Mouse (Mus musculus) mouse trophoblast stem cell (cell line): ENCODE measurements around the gene Msx3.

ENCODE experiments used
- in situ Hi-C, 2 experiments: fragments of 300-500 bp; cut with MseI, MboI; formaldehyde crosslinking; loops; 2 replicates in 1 of 2; 3 replicates in 1 of 2; pipeline ENCODE4 v1.15.1; 2025

Msx3 gene

DNA sequence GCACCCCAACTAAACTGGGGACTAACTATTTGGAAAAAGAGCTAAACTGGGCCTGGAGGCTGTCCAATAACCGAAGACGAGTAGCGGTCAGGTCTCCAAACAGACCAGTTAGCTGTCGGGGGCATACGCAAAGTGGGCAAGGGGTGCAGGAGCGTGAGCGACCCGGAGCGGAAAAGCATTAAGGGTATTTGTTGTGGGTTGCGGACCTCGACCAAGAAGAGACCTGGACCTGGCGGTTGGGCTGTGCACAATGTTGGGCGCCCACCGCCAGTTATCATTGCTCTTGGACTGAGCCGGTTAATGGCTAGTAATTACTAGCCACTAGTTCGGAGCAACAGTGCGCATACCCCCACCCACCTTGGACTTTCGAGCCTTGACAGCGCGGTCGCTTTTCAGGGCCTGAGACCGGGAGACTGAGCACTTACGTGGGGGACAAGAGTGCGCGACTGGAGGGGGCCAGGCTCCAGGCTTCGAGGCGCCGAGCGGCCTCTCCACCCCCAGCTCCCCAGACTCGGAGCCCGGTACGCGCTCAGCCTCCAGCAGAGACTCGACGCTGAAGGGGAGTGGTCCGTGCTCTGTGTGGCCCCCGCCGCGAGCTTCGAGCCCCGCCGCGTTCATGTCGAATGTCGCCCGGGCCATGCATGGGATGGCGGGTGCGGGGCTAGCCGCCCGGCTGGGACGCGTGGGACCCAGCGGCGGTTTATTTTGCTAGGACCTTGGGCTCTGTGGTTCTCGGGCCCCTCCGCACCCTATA is at the start of gene Msx3:
Msx3 (minus strand) TSS at position 729 of the 754 bp plus-strand sequence.
- in situ Hi-C loops = no loop called here

DNA sequence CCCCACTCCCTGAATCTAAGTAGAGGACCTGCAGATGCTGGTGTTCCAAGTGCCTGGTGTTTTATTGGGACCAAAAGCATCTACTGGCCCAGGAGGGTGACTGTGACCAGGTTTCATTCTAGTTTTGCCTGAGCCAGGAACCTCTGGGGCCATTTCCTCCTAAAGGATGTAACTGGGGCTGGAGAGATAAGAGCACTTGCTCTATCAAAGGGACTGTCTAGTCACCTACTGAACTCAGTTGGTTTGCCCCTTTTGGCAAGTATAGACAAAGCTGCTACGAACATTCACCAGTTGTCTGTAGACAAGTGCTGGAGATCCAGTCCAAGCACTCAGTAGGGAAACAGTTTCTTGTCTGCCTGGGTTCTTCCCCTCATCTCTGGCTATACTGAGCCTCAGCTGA is 49.6 kb upstream of the Msx3 start:
- in situ Hi-C loops = loop anchor here in 1 of 2 experiments (25.0 kb wide), 1 partner anchor 714 kb away; the partner anchor contains the start of gene Zfp941

DNA sequence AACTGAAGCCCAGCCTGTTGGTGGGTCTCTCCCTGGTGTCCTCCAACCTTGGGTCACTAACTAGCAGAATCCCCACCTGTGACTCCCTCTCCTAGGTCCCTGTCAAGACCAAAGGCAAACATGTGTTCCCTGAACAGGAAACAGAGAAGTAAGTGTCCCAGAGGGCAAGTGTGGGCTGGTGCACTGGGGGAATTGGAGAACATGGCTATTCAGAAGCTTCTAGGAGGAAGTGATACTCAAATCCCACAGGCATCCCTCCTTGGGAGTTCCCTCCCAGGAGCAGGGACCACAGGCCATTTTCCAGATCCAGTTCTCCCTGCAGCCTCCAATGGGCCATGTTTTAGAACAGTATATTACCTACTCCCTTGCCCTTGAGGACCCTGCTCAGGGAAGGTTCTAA is 47.2 kb upstream of the Msx3 start:
- in situ Hi-C loops = loop anchor here in 1 of 2 experiments (25.0 kb wide), 1 partner anchor 716 kb away; the partner anchor contains the start of gene Zfp941

DNA sequence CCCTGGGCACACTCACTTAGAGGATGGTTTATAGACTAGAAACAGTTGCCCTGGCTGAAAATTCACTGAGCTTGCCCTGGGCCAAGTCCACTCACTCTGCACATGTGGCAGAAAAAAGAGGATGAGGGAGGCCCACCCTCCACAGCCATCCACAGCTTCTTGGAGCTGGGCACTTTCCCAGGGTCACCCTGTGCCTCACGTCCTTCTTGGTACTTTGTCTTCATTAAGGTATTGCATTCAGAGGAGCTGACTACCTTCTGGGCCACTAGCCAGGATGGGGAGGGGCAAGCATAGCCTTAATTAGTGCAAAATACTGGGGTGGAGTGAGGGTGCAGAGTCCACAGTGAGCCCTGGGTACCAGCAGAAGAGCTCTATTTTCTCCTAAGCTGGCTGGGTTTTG is 46.7 kb upstream of the Msx3 start:
- in situ Hi-C loops = loop anchor here in 1 of 2 experiments (25.0 kb wide), 1 partner anchor 717 kb away; the partner anchor contains the start of gene Zfp941

DNA sequence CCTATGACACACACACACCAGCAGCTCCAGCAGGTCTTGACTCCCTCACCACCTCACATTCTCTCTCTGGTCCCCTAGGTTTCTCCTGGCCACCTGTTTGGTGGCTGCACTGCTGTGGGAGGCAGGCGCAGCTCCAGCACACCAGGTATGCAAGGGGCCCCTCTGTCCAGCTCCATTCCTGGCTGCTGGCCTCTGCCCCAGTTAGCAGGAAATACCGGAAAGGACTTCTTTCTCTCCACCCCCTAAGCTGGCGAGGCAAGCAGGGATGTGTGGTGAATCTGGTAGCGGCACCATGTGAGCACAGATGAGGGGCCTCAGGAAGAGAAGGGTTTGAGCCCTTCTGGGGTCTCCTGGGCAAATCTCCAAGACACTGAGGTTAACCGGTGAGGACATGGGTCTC is 46.1 kb upstream of the Msx3 start:
- in situ Hi-C loops = loop anchor here in 1 of 2 experiments (25.0 kb wide), 1 partner anchor 717 kb away; the partner anchor contains the start of gene Zfp941

DNA sequence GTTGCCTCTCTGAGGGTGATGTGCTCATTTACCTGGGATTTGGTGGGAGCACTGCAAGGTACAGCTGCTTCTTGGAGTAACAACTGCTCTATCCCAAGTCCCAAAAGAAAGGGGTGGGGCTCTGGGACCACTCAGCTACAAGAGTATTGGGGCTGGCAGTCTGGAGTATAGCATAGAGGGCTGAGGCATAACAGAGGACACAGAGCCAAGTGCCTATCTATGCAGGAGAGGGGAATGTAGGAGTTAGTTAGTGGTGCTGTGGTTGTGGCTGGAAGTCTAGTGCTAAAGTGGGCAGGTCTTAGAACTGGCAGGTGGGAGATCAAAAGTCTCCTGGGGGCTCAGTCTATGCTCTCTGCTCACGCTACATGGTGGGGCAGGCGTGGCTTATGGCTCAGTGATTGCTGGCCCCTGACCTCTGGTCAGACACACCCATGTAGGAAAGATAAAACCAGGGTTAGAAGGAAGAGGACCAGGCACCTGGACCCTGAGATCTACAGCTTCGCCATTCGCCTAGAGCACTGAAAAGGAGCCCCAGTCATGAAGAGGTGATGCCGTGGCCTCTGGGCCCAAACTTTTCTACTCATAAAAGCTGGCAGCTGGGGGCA is 44.1 kb upstream of the Msx3 start, which contains the start of gene Prap1:
Prap1 (plus strand) TSS at position 472 of the 605 bp plus-strand sequence.
- in situ Hi-C loops = loop anchor here in 1 of 2 experiments (25.0 kb wide), 1 partner anchor 719 kb away; the partner anchor contains the start of gene Zfp941

DNA sequence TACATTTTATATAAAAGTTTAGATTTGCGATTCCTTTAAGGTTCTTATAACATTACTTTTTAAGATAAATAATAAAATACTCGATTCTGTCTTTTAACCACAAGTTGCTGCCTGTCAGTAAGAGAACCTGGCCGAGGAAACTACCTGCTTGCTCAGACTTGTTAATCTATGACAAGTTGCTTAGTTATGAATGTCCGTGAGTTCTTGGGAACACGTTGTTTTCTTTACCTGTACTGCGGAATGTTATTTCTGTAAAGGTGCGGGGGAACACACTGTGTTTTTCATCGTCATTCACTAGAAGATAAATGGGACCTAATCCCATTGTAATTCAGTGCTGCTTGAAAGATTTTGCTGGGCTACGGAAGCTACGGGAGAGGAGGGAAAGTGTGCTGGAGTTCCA is 41.7 kb upstream of the Msx3 start:
- in situ Hi-C loops = loop anchor here in 1 of 2 experiments (25.0 kb wide), 1 partner anchor 722 kb away; the partner anchor contains the start of gene Zfp941

DNA sequence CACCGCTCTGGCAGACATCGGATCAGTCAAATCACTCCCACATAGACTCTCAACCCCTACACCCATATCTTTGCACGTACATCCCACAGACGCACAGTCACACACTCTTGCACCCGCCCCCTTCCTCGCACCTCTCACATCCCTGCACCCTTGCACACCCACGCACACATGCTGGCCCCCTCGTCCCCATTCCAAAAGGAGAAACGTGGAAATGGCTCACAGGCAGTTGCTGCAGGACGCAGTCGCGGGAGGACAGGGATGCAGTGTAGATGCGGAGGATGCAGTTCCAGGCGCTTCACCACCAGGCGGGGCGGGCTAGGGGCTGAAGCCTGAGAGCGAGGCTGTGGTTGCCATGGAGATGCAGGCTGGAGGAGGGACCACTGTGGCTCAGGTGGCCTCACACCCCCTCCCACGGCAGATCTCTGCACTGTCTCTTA is 33.4 kb upstream of the Msx3 start, which contains the start of gene Caly:
Caly (minus strand) TSS at position 307 of the 437 bp plus-strand sequence.
- in situ Hi-C loops = loop anchor here (5.0 to 25.0 kb wide), 2 partner anchors 60 to 730 kb away; partner anchors contain the start of gene Zfp941 (in 1 of the 2)

DNA sequence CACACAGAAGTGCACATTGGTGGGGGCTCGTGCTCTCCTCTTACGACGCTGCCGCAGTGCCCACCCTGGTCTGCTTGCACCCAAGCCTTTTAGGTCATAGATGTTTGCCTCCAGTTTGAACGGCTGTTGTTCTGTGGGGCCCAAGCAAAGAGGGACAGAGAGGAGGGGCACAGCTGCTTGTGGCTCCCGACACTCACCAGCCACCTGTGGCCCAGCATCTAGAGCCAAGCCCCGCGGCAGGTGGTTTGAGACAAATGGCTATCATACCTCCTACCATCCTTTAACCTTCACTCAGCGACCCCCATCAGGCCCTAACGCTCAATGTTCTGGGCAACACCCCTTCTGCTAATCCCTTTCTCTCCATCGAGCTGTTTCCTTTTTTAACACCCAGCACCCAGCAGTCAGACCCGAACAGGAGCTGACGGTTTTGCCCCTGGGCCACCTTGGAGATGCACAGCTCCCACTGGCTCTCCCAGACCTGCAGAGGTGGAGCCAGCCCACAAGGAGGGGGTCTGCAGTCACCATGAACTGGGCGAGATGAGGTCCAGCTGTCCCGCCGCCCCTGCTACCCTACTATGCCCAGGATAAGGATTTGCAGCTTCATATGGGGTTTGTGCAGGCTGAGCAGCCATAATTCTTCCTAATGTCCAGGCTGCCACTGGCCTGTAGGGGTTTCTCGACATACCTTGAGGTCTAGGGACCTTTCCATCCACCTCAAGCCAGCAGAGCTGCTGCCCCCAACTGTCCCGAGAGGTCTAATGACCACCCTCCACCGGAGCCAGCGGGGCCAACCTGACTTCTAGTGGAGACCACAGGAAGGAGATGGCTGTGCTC is 32.7 kb upstream of the Msx3 start:
- in situ Hi-C loops = loop anchor here (5.0 to 25.0 kb wide), 2 partner anchors 61 to 731 kb away; partner anchors contain the start of gene Zfp941 (in 1 of the 2)

DNA sequence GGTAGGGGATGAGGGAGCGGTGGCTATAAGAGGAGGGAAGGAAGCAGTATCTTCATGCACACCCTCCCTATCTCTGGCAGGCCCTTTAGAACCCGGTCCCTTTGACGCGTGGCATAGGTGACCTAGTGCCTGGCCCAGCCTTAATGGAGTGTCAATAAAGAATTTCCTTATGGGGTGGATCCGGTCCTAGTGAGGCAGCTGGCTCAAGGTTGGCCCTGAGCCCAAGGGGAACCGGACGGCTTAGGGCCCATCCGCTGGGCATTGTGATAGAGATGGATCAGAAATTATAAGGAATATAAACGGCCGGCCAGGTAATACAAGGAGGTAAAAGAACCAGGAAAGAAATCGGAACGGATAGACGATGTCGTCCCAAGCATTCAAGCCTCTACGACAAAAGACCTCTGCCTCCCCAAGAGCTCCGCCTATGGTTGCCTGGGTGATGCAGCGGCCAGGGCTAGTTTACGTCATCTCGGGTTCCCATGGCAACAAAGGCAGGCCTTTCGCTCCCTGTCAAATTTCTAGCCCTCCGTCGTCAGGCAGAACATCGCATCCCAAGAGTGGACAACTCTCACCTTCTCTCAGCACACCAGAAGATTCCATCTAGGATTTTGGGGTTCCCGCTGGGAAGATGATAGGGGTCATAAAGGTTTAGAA is 31.7 kb upstream of the Msx3 start:
- in situ Hi-C loops = loop anchor here (5.0 to 25.0 kb wide), 2 partner anchors 62 to 732 kb away; partner anchors contain the start of gene Zfp941 (in 1 of the 2)

DNA sequence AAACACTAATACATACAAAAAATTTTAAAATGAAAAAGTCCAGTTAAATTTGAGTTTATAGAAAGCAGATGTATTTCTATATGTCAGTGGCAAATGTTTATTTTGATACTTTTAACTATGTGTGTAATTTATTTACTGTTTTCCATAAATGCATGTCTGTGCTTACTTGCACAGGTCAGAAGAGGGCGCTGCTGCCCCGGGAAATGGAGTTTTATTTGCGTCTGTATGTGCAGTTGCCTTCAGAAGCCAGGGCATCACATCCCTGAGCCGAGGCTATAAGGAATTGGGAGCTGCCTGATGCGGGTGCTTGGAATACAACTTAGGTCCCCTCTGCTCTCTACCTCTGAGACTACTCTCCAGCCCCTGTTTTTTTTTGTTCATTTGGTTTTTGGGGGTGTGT is 29.8 kb upstream of the Msx3 start:
- in situ Hi-C loops = loop anchor here in 1 of 2 experiments (5.0 to 25.0 kb wide), 2 partner anchors 64 to 734 kb away; partner anchors contain the start of gene Zfp941

DNA sequence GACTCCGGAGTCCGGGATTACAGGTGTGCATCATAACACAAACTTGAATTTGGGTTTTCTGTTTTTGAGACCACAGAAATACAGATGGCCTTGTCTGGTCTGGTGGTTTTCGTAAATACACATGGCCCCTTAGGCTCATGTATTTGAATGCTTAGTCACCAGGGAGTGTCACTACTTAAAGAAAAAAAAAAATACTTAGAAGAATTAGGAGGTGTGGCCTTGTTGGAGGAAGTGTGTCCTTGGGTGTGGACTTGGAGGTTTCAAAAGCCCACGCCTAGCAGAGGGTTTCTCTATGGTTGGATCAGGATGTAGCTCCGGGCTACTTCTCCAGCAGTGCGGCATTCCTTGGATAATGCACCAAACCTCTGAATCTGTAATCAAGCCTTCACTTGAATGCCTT is 28.8 kb upstream of the Msx3 start:
- in situ Hi-C loops = loop anchor here in 1 of 2 experiments (5.0 to 25.0 kb wide), 2 partner anchors 65 to 735 kb away; partner anchors contain the start of gene Zfp941

DNA sequence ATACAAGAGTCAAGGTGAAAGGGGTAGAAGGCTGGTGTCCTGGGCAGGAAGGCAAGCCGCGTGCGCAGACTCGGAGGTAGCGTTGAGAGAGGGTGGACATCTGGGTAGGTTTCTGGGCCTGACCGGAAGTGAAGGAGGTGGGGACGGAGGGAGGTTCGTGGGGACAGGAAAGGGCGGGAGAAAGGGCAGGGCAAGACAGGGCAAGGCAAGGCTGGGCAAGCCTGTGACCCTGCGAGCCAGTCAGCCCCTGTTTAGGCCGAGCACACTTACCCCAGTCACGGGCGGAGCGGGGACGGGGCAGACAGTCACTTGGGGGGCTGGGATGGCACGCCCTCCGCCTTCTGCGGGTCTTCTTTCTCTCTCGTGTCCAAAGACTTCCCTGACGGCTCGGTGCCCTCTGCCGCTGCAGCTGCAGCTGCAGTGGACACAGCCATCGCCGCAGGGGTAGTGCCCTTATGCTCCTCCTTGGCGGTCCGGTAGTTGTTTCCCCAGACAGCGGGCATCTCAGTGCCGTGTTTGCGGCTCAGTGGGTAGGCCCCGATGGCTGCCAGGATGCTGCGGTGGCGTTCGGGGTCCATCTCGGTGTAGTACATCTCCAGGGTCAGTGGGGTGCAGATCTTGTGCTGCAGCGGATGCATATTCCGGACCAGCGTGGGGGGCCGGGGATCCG is 21.3 kb upstream of the Msx3 start:
- in situ Hi-C loops = no loop called here

DNA sequence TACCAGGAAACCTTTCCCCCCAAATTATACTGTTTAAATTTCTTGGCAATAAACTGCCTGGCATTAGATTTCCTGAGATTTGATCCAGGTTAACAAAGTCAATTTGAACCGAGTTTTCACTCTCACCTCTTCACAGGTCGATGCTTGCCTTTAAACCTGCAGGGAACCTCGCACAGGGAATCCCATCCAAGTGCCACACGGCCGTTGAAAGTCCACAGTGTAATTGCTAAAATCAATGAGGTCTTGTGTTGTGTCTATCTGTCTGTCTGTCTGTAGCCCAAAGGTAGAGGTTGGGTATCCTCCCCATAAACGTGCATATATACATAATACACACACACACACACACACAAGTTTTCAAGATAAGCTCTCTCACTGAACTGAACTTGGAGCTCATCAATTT is 18.5 kb upstream of the Msx3 start:
- in situ Hi-C loops = loop anchor here in 1 of 2 experiments (10.0 kb wide), 2 partner anchors 103 to 163 kb away; no protein-coding TSS in a partner anchor

DNA sequence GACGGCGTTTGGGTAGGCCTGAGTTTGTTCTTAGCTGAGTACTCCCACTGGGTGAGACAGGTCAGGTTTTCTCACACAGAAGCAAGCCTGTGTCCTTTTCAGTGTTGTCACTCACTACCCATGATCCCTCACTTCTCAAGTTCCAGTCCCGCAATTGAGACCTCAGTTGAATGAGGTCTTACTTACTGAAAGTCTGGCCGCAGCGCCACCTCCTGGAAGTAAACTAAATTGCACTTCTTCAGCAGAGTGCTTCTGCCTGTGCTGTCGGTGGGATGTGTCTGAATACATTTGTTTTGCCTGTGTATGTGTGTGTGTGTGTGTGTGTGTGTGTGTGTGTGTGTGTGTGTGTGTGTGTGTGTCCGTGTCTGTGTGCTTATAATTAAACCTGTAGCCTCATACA is 14.2 kb upstream of the Msx3 start:
- in situ Hi-C loops = loop anchor here (5.0 to 10.0 kb wide), 3 partner anchors 86 to 158 kb away; partner anchors contain the start of gene 6430531B16Rik (in 1 of the 2)

DNA sequence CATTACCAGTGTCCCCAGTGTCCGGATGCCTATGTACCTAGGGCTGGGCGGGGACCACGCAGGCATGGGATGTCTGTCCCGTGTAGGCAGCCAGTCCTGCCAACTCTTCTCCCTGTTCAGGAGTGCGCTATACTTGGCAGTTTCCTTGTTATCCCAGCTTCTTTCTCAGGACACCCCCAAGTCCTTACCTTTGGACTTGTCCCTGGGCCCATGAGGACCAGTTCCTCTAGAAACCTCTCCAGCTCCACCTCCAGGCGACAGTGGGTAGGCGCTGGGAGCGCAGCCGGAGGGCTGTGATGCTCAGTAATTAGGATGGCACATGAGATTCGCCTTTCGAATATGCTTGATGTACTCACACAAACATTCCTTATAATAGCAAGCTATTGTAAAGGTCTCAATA is 13.4 kb upstream of the Msx3 start:
- in situ Hi-C loops = loop anchor here (5.0 to 10.0 kb wide), 3 partner anchors 85 to 158 kb away; partner anchors contain the start of gene 6430531B16Rik (in 1 of the 2)

DNA sequence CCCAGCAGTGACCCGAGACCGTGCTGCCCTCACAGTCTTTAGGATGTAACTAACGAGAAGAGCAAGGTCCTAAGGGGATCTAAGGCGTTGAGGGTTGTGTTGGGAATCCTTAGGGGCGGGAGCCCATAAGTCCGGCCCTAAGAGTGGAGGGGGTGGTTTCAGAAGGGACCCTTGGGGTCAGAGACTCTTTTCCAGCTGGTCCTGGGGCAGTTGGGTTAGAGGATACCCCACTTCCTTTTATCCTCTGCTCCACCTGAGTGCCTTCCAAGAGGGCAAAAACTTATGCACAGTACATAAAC is 12.9 kb upstream of the Msx3 start:
- in situ Hi-C loops = loop anchor here (5.0 to 10.0 kb wide), 3 partner anchors 84 to 157 kb away; partner anchors contain the start of gene 6430531B16Rik (in 1 of the 2)

DNA sequence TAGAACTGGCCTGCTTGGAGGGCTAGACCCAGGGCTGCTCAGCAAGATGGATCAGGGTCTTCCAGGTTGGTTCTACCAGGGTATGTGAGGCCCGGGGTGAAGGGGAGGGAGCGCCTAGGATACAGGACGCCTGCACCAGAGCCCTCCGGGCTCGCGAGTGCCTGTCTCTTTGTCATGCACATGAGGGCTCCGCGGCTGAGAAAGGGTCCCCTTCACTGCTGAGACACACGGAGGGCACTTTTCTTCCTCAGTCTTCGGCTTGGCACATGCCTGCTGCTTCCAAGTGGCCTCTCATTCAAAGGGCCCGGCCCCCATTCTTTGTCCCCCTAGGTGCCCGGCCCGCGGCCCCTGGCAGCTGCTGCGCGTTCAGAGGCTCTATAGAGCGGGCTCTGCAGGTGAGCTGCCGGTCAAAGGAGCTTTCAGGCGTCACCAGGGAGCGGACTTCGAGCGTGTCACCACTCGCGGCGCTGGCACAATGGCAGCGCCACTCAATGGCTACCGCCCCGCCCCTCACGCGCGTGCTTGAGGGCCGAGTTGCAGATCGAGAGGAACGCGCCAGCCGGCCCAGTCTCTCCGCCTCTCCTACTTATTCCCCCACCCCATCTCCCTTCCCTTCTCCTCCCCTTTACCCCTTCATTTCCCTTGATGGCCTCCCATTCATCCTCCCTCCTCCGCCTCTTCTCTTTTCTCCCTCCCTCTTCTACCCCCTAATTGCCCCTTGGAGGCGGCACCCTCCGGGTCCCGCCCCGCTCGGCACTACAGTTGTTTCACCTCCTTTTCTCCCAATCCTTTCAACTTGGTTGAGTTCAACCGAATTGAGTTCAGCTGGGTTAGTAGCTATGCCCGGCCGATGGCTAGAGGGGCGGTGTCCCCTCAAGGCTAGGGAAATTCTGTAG is 12.3 kb upstream of the Msx3 start:
- in situ Hi-C loops = loop anchor here (5.0 to 10.0 kb wide), 3 partner anchors 84 to 156 kb away; partner anchors contain the start of gene 6430531B16Rik (in 1 of the 2)
